Mouse (Mus musculus) hindbrain, embryonic 11.5 days (tissue): ENCODE results near the gene Ankrd2. TPM values are rescaled to one million over a fixed set of nuclear protein-coding genes. Genes with fewer than 3 reads are reported as not detected.

Experiments
- ATAC-seq: fragments of 200-750 bp; cut with Nextera tagmentation; 2 replicates; pipeline ENCODE4 v1.8.0; 2017; ENCODE audit warnings: mild to moderate bottlenecking, moderate TSS enrichment, moderate library complexity; ENCODE audit not compliant: low FRiP score
- DNase-seq: peaks from one replicate; pipeline ENCODE4 v3.0.0-alpha.2; 2015; ENCODE audit warnings: low spot score
- H3K27ac ChIP-seq: fragments of 300-500 bp; sonication (generic); 2 replicates; pipeline ENCODE4 v1.5.1; 2014; ENCODE audit warnings: mild to moderate bottlenecking, low read depth, low read length
- H3K27me3 ChIP-seq: fragments of 300-500 bp; sonication (generic); 2 replicates; pipeline ENCODE4 v1.6.1; 2014; ENCODE audit warnings: mild to moderate bottlenecking, low read length, moderate library complexity, mixed read lengths; ENCODE audit not compliant: control insufficient read depth, insufficient read depth
- H3K36me3 ChIP-seq: fragments of 300-500 bp; sonication (generic); 2 replicates; pipeline ENCODE4 v1.6.1; 2014; ENCODE audit warnings: mild to moderate bottlenecking, low read length, moderate library complexity, mixed read lengths; ENCODE audit not compliant: control insufficient read depth, insufficient read depth
- H3K4me1 ChIP-seq: fragments of 300-500 bp; sonication (generic); replicated peaks from 2 replicates; pipeline ENCODE4 v1.6.1; 2014; ENCODE audit warnings: low read length, mixed read lengths; ENCODE audit not compliant: control insufficient read depth, insufficient read depth
- H3K4me2 ChIP-seq: fragments of 300-500 bp; sonication (generic); replicated peaks from 2 replicates; pipeline ENCODE4 v1.6.1; 2014; ENCODE audit warnings: mild to moderate bottlenecking, low read depth, low read length
- H3K4me3 ChIP-seq: fragments of 300-500 bp; sonication (generic); 2 replicates; pipeline ENCODE4 v1.5.1; 2014; ENCODE audit warnings: low read depth, low read length
- H3K9ac ChIP-seq: fragments of 300-500 bp; sonication (generic); 2 replicates; pipeline ENCODE4 v1.6.1; 2014; ENCODE audit warnings: low read depth, low read length
- H3K9me3 ChIP-seq: fragments of 300-500 bp; sonication (generic); 2 replicates; pipeline ENCODE4 v1.6.1; 2016; ENCODE audit warnings: low read length; ENCODE audit not compliant: control insufficient read depth
- WGBS: fragments of 180-500 bp; shearing (Covaris S2); extraction: QIAGEN DNeasy Blood & Tissue Kit; methylation state at CpG from one replicate; pipeline ENCODE4 v1.1.7; 2014; 5-methylcytosine and 5-hydroxymethylcytosine counted together
- polyA plus RNA-seq: library from polyadenylated mRNA; unstranded; fragments of >200 nt; fragmentation: Nextera tagmentation; extraction: Ambion mirVana; gene quantifications from 2 replicates; pipeline ENCODE4 v1.2.1, GENCODE M21; 2014

Gene Ankrd2
- polyA plus RNA-seq, 1 experiment from 2014 or later = not detected

DNA sequence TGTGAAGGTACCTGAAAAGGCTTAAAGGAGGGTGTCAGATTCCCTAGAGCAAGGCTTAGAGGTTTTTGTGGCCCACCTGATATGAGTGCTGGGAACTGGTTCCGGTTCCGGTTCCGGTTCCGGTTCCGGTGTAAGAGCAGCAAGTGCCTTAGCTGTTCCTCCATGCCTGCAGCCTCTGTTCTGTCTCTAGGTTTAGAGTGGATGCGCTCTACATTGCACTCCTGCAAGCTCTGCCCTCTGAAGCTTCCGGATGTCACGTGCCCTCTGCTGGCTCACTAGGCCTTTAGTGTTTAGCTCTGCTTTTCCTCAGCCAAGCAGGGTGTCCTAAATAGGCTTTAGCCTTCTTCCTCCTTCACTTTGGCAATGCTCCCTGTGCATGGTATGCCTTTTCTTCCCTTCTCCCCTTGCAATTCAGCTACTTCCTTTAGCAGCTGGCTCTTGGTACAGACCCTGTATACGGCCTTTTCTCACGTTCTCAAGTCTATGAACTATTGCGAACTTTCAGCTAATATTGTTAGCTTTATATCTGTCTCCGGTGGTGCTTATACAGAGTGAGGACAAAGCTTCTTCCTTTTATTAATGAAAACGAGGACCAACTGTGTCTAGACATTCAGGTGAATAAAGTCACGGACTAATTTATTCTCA is 53.4 kb downstream of the Ankrd2 start:
- Histone ChIP-seq H3K27me3 (no peaks in the 10 kb centered on the region), H3K9me3 (no peaks in the 10 kb centered on the region), H3K9ac (no peak overlapping the region; the same call in 1 of the 2 replicates), H3K4me1 (peaks cover 7% of the 10 kb centered on the region; the same call in 1 of the 2 replicates), H3K4me3 (peak overlapping the region; percentile 90; the same call in 1 of the 2 replicates), H3K4me2 (peak overlapping the region; percentile 41), H3K27ac (peak overlapping the region; percentile 56), H3K36me3 (no peaks in the 10 kb centered on the region)
- DNase-seq (peak; percentile 44), ATAC-seq (no peak)
- WGBS = 26% methylated on average over 14 of the region's 14 CpGs

- Histone ChIP-seq H3K9ac (peak within 1 kb of the TSS; percentile 91), H3K27ac (peak within 1 kb of the TSS; percentile 80), H3K4me1 (peaks cover 7% of the 10 kb centered on the region; the same call in 1 of the 2 replicates), H3K36me3 (no peaks in the 10 kb centered on the region), H3K9me3 (no peaks in the 10 kb centered on the region), H3K27me3 (no peaks in the 10 kb centered on the region), H3K4me3 (peak within 1 kb of the TSS; percentile 90), H3K4me2 (peak within 1 kb of the TSS; percentile 85)
- DNase-seq = peak; percentile 98
- ATAC-seq = peak; percentile 97
- 1% methylated on average over 50 of the region's 55 CpGs for WGBS
These were observed 54.2 kb downstream of the Ankrd2 start, which contains the start of gene Pi4k2a for GRCm38 (mm10) chr19:42089748-42090595. Gene Pi4k2a (plus strand): TSS chr19:42090470.

GRCm38 (mm10) chr19:42090637-42091141 is 54.9 kb downstream of the Ankrd2 start:
- Histone ChIP-seq H3K4me2 (peak overlapping the region; percentile 85), H3K4me3 (peak overlapping the region; percentile 90), H3K9ac (peak overlapping the region; percentile 91), H3K9me3 (no peaks in the 10 kb centered on the region), H3K36me3 (no peaks in the 10 kb centered on the region), H3K4me1 (peaks cover 7% of the 10 kb centered on the region; the same call in 1 of the 2 replicates), H3K27ac (peak overlapping the region; percentile 80), H3K27me3 (no peaks in the 10 kb centered on the region)
- ATAC-seq = peak; percentile 78
- no peak for DNase-seq
- under 1% methylated on average over 43 of the region's 52 CpGs for WGBS

Other genes with a start within 250 kb of the Ankrd2 start
- gene Arhgap19, start 234.0 kb upstream of the Ankrd2 start, polyA plus RNA-seq = 31.5 and 33.3 TPM in 2 replicates
- gene Frat1, start 206.0 kb upstream of the Ankrd2 start, polyA plus RNA-seq = 11.2 and 14.4 TPM in 2 replicates
- gene Frat2, start 187.9 kb upstream of the Ankrd2 start, polyA plus RNA-seq = 5.0 and 6.8 TPM in 2 replicates
- 11.5 and 13.8 TPM in 2 replicates for gene Rrp12, start 139.8 kb upstream of the Ankrd2 start, polyA plus RNA-seq
- gene Pgam1, start 124.1 kb upstream of the Ankrd2 start, polyA plus RNA-seq = 767 and 789 TPM in 2 replicates
- 77.2 and 83.2 TPM in 2 replicates for gene Exosc1, start 102.6 kb upstream of the Ankrd2 start, polyA plus RNA-seq
- gene Zdhhc16, start 102.5 kb upstream of the Ankrd2 start, polyA plus RNA-seq = 59.0 and 59.1 TPM in 2 replicates
- gene Mms19, start 54.8 kb upstream of the Ankrd2 start, polyA plus RNA-seq = 32.5 and 32.6 TPM in 2 replicates
- 6.5 and 7.7 TPM in 2 replicates for gene Ubtd1, start 54.2 kb upstream of the Ankrd2 start, polyA plus RNA-seq
- gene Hoga1, start 9.6 kb downstream of the Ankrd2 start, polyA plus RNA-seq = 0.67 and 1.1 TPM in 2 replicates
- 0.11 TPM in 1 of 2 replicates, not detected in the other for gene 4933411K16Rik, start 16.2 kb downstream of the Ankrd2 start, polyA plus RNA-seq
- 75.1 and 76.1 TPM in 2 replicates for gene Morn4, start 50.4 kb downstream of the Ankrd2 start, polyA plus RNA-seq
- 20.9 and 23.6 TPM in 2 replicates for gene Pi4k2a, start 54.5 kb downstream of the Ankrd2 start, polyA plus RNA-seq
- 11.0 and 14.1 TPM in 2 replicates for gene Avpi1, start 93.1 kb downstream of the Ankrd2 start, polyA plus RNA-seq
- 6.4 and 6.9 TPM in 2 replicates for gene Marveld1, start 111.4 kb downstream of the Ankrd2 start, polyA plus RNA-seq
- 17.8 and 18.4 TPM in 2 replicates for gene Zfyve27, start 128.0 kb downstream of the Ankrd2 start, polyA plus RNA-seq
- gene Sfrp5, start 166.3 kb downstream of the Ankrd2 start, polyA plus RNA-seq = 0.80 and 0.85 TPM in 2 replicates
- 3.9 and 5.0 TPM in 2 replicates for gene Golga7b, start 211.6 kb downstream of the Ankrd2 start, polyA plus RNA-seq